Mouse (Mus musculus) granulocyte monocyte progenitor cell, adult 5-6 weeks (primary cell): ENCODE measurements around the gene Abcg4. TPM values are rescaled to one million over a fixed set of nuclear protein-coding genes. Genes with fewer than 3 reads are reported as not detected.
"Not testable (repeated sequence)": the region's sequence is repeated elsewhere in the genome, so short reads cannot be mapped to it uniquely, and the experiment has no call there.

Source experiments
- ATAC-seq: replicated peaks from 2 replicates; pipeline ENCODE4 v1.8.0; 2016; ENCODE audit warnings: mild to moderate bottlenecking, moderate TSS enrichment, inconsistent platforms; ENCODE audit not compliant: poor library complexity, severe bottlenecking
- total RNA-seq, 2 experiments: library from RNA; stranded (forward) in 1 of 2; stranded (reverse) in 1 of 2; fragments of 200-712, 200-1000 nt in 1 of 2; fragments of >200 nt in 1 of 2; fragmentation: Nextera tagmentation in 1 of 2; gene quantifications; 2 replicates each; pipeline ENCODE4 v1.2.3; 2014 to 2017

The Abcg4 gene
- 0.21 TPM in 1 of 2 replicates, not detected in the other for total RNA-seq (2014; fragmentation: Nextera tagmentation)
- total RNA-seq (2017) = not detected in 2 replicates

- no peak for ATAC-seq
These were observed at the start of gene Abcg4 for GRCm38 (mm10) chr9:44288076-44288958. TSS of gene Abcg4 (minus strand) at chr9:44288615.

- ATAC-seq = no peak
These were observed 49.2 kb upstream of the Abcg4 start for GRCm38 (mm10) chr9:44337436-44338169.

DNA sequence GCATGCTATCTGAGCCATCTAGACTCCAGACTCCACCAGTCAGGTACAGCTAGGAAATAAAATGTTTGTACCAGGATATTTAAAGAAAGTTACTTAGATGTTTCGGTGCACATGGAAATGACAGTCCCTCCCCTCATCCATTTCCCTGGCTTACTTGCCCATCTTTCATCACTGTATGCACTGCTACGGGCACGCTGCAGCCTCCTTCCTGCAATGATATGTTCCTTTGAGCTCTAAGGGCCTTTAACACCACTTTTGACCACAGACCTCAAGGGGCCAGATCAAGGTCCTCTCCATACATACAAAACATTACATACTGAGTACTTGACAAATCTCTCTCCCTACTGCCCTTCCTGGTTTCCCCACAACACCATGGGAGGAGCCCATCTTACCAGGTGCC lies 48.5 kb upstream of the Abcg4 start:
- no peak for ATAC-seq

- not testable (repeated sequence) for ATAC-seq
These were observed 48.1 kb upstream of the Abcg4 start for GRCm38 (mm10) chr9:44336513-44336912.

GRCm38 (mm10) chr9:44336093-44336406 lies 47.6 kb upstream of the Abcg4 start:
- ATAC-seq = no peak

DNA sequence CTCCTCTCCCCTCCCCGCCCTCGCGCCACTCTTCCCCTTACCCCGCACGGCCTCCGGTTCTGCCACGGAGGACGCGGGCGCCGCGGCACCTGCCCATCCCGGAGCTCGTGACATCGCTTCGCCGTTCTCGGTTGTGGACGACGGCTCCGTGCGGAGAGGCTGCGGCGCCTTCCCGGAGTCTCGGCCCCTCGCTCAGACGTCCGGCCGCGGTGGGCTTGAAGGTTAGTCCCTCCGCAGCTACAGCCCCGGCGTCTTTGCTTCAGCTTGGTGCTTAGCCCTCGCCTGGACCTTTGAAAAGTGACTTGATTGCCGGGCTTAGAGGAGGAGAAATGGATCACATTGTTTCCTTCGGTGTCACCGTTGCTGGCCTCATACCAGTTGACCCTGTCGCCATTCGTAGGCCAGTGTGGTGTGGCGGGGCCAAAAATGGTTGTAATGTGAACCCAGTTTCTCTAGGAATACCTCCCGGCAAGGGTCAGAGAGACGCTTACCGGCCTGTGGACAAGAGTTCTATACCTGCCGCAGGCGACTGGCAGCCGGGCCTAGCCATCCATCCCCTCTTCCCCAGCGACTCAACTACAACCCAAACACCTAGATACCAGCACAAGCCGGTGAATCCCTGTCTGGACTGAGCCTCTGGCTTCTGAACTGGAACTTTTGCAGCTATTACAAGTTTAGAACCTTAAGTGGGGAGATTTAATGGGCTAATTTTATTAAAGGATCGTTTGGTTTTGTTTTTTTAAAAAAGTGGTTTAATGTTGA lies 47.1 kb upstream of the Abcg4 start:
- peak; percentile 1; the same call in 1 of the 2 replicates for ATAC-seq

GRCm38 (mm10) chr9:44334396-44335330 lies 46.2 kb upstream of the Abcg4 start, which contains the start of gene H2afx:
TSS of gene H2afx (plus strand) at chr9:44334694.
- ATAC-seq = peak; percentile 87

- no peak for ATAC-seq
These were observed 44.7 kb upstream of the Abcg4 start for GRCm38 (mm10) chr9:44332918-44333638.

DNA sequence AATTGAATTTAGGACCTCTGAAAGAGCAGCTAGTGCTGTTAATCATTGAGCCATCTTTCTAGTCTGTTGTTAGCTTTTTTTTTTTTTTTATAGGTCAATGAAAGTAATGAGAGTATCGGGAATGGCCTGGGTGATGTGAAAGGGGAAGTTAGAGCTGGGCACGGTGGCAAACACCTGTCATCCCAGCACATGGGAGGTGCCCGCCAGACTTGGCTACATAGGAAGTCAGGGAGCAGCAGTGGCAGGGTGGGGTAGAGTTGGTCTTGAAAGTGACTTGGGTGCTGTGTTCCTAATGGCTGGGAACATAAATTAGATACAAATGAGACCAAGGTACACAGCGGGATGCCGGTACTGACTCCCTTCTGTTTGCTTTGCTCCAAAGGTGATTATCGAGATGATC lies 42.3 kb upstream of the Abcg4 start:
- ATAC-seq = no peak

- ATAC-seq = no peak
These were observed 39.5 kb upstream of the Abcg4 start for GRCm38 (mm10) chr9:44327926-44328325.

DNA sequence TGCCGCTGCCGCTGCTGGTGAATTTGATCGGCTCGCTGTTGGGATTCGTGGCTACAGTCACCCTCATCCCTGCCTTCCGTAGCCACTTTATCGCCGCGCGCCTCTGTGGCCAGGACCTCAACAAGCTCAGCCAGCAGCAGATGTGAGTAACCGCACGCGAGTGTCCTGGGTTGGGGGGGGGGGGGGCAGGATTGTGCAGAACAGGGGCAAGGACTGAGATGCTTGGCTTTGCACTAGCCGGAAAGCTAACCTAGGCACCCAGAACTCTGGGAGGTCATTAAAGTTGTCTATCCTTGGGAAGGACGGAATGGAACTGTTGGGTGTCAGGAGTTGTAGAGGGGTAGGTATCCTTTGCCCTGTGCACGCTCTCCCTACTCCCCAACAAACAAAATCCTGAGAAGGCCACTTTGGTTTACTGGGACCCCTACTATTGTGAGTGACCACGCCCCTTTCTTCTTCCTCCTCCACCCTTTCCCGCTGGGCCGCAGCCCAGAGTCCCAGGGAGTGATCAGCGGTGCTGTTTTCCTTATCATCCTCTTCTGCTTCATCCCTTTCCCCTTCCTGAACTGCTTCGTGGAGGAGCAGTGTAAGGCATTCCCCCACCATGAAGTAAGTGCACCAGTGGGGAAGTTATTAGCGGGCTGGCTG lies 38.8 kb upstream of the Abcg4 start:
- peak; percentile 8; the same call in 1 of the 2 replicates for ATAC-seq

DNA sequence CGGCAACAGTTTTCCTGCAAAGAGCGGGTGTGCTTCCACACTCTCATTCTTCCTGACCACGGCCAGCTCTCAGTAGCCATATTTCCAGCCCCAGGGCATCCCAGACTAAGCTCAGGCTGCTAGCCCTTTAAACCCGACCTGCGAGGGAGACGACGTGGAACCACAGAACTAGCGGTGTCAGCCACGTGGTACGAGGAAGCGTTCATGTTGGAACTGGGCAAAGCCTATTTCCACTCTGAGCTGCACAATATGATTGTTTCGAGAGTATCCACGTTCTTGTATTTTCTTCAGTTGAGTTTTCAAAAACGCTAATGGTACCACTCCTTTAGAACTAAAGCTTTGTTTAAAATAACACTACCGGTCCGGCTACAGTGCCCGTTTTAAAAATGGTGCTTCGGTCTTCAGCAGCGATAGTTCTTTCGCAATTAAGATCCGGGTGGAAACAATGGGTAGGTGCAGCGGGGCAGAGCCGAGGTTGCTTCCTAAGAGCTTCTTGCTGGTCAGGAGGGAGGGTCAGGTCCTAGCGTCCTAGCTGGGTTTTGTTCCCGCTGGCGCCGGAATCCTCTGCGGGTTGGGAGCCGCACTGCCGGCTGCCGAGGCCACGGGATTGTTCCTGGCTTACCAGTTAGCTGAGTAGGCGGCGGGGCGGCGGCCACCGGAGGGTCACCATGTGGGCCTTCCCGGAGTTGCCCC lies 38.1 kb upstream of the Abcg4 start:
- ATAC-seq = peak; percentile 80

DNA sequence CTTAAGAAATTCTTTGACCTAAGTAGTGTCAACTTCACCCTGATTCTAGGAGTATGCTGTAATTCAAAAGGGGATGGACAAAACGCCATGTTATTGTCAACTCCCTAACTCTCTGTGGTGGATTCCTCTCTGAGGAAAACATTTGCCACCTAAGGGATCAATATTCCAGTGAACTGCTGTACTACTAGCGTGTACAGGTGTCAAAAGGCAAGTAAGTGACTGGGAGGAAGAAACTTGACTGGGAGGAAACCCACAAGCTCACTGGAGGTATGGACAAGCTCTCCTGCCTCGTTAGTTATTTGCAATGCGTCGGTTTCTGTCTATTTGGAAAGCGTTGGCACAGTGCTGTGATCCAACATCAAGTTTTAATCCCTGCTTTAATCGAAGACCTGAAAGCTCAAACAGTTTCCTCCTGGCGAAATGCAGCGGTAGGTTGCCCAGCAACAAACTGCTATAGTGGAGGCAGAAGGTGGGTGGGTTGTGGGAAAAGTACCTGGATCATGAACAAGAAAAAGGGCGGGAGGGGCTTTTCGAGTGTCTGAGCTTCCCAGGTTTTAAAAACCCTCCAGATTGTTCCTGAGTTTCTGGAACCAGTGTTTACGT lies 37.5 kb upstream of the Abcg4 start, which contains the start of gene Dpagt1:
Gene Dpagt1, plus strand, starts transcription at position 252 of the 603 bp plus-strand sequence.
- no peak for ATAC-seq

DNA sequence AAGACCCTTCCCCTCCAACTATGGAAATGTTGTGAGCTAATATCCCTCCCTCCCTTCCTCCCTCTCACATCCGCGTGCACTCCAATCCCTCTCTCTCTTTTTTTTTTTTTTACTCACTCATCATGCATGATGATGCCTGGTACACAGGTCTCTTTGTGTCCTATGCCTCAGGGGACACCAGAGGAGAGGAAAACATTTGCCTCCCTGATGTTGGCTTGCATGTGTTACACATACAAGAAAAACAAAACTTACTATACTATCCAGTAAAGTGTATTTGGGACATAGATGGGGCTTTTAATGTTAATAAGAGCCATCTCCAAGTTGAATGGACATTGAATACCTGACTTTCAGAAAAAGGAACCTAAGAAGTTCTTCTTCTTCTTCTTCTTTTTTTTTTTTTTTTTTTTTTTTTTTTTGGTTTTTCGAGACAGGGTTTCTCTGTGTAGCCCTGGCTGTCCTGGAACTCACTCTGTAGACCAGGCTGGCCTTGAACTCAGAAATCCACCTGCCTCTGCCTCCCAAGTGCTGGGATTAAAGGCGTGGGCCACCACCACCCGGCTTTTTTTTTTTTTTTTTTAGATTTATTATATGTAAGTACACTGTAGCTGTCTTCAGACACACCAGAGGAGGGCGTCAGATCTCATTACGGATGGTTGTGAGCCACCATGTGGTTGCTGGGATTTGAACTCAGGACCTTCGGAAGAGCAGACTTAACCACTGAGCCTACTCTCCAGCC lies 36.8 kb upstream of the Abcg4 start:
- ATAC-seq = not testable (repeated sequence)

GRCm38 (mm10) chr9:44324147-44324546 lies 35.7 kb upstream of the Abcg4 start:
- ATAC-seq = no peak

- ATAC-seq = not testable (repeated sequence)
These were observed 35.2 kb upstream of the Abcg4 start for GRCm38 (mm10) chr9:44323656-44324055.

DNA sequence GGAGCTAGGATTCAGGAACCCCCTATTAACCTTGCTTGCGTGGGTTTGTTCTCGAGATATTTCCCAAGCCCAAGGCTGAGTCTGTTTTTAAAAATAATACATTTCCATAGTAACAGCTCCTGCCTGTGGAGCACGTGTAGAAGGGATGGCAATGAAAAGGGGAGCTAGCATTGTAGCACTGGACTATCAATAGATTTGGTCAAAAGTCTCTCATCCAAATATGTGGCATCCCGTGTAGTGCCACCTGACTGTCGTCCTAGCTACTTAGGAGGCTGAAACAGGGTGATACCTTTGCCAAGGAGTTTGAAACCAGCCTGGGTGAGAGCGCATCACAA lies 32.4 kb upstream of the Abcg4 start:
- ATAC-seq = 0 out of 2 replicates have a peak, but pooled peaks have one; percentile 26
